Mouse (Mus musculus): ENCODE measurements at regions not wholly inside any gene's neighbourhood (a gene's known extent, or its start where the extent isn't known, plus 50 kb on each side); places are given as distances from the start of the nearest gene placed in this dataset.
"Not testable (repeated sequence)": the region's sequence is repeated elsewhere in the genome, so short reads cannot be mapped to it uniquely, and the experiment has no call there.

DNA sequence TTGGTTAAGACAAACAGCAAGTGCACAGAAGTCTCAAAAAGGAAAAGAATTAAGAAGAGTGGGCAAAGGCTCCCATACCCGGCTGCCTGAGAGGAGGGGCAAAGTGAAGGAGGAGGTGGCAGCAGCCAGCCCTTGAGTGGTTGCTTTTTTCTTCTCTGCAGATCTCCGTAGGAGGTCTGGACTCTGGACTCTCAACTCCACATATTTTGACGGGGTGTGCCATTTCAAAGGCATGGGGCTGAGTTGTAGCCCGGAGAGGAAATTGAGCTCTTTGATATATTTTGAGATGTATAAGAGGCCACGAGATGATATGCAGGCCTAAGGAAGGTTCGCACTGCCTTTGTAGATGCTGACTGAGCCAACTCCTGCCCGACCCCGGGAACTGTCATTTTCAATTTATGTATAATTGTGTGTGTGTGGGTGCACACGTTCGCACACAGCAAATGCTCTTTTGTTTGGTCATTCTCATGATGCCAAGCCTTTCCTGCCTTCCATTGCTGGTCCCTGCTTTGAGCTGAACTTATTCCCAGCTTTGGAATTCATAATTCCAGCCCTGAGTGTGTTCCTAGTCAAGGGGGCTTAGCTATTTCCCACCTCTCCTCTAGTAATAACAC is 56.4 kb downstream of the Cxcr4 start:
- in situ Hi-C loops (cut with MboI; ENCODE audit: unreplicated experiment in 2 of 2) = no loop called here

- in situ Hi-C loops (cut with MboI; ENCODE audit: unreplicated experiment in 2 of 2) = no loop called here
Measured at GRCm38 (mm10) chr1:128532632-128533031, 59.5 kb downstream of the Cxcr4 start.

GRCm38 (mm10) chr1:128529808-128530545 is 62.1 kb downstream of the Cxcr4 start:
- in situ Hi-C loops (cut with MboI; ENCODE audit: unreplicated experiment in 2 of 2) = no loop called here

DNA sequence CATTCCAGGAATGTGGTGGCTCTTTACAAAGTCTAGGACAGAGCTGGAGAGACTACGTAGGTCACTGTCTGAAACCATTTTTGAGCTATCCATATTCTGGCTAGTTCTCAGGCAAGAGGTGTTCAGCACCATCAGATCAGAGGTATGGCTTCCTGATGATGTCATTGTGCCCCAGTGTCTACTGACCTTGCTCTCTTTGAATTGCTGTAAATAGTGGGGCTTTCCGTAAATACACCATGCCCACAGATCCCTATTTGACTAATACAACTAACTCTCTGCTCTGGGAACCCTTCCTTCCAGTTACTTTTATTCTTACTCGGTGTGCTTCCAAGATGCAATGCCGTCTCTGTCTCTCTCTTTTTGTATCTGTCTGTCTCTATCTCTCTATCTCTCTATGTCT is 72.9 kb downstream of the Cxcr4 start:
- in situ Hi-C loops (cut with MboI; ENCODE audit: unreplicated experiment in 2 of 2) = loop anchor here in 1 of 2 experiments (10.0 kb wide), 1 partner anchor 144 kb away; no protein-coding TSS in a partner anchor

GRCm38 (mm10) chr1:128518514-128518913 is 73.6 kb downstream of the Cxcr4 start:
- in situ Hi-C loops (cut with MboI; ENCODE audit: unreplicated experiment in 2 of 2) = loop anchor here in 1 of 2 experiments (10.0 kb wide), 1 partner anchor 144 kb away; no protein-coding TSS in a partner anchor

GRCm38 (mm10) chr1:128517351-128517750 is 74.7 kb downstream of the Cxcr4 start:
- in situ Hi-C loops (cut with MboI; ENCODE audit: unreplicated experiment in 2 of 2) = loop anchor here in 1 of 2 experiments (10.0 kb wide), 1 partner anchor 143 kb away; no protein-coding TSS in a partner anchor

DNA sequence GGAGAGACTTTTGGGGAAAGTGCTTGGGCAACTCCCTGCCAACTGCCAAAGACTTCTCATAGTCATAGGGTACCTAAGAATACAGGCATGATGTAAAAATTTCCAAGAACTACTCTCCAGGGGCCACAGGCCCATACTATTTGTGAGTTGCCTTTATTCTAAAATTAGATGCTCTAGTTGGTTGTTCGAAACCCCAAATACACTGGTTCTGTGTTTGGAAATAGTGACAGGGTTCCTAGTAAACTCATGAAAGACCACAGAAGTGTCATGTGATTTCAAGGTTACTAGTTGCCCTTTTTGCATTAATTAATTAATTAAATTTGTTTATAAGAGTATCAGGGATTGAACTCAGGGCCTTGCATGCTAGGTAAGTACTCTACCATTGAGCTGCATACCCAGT is 77.8 kb downstream of the Cxcr4 start:
- in situ Hi-C loops (cut with MboI; ENCODE audit: unreplicated experiment in 2 of 2) = loop anchor here in 1 of 2 experiments (10.0 kb wide), 1 partner anchor 140 kb away; no protein-coding TSS in a partner anchor

GRCm38 (mm10) chr1:128513911-128514310 is 78.2 kb downstream of the Cxcr4 start:
- in situ Hi-C loops (cut with MboI; ENCODE audit: unreplicated experiment in 2 of 2) = loop anchor here in 1 of 2 experiments (10.0 kb wide), 1 partner anchor 139 kb away; no protein-coding TSS in a partner anchor

DNA sequence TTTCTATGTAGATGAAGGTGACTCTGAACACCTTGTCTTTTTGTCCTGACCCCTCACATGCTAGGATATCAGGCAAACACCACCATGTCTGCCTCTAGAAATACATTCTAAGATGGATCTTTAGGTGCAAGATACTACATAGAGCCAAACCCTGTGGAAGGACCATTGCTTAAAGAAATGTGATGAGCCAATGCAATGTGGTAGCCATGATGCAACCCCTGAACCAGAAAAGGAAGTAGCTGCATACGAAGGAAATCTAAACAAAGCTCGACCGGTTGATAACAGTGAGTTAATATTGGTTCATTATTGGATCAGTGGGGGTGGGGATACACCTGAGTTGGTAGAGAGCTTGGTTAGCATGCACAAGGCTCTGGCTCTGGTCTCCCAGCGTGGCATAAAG is 78.9 kb downstream of the Cxcr4 start:
- in situ Hi-C loops (cut with MboI; ENCODE audit: unreplicated experiment in 2 of 2) = loop anchor here in 1 of 2 experiments (10.0 kb wide), 1 partner anchor 138 kb away; no protein-coding TSS in a partner anchor

- in situ Hi-C loops (cut with MboI; ENCODE audit: unreplicated experiment in 2 of 2) = no loop called here
Measured at GRCm38 (mm10) chr1:128508816-128509461, 83.2 kb downstream of the Cxcr4 start.

GRCm38 (mm10) chr1:128506551-128507313 is 85.4 kb downstream of the Cxcr4 start:
- in situ Hi-C loops (cut with MboI; ENCODE audit: unreplicated experiment in 2 of 2) = no loop called here

DNA sequence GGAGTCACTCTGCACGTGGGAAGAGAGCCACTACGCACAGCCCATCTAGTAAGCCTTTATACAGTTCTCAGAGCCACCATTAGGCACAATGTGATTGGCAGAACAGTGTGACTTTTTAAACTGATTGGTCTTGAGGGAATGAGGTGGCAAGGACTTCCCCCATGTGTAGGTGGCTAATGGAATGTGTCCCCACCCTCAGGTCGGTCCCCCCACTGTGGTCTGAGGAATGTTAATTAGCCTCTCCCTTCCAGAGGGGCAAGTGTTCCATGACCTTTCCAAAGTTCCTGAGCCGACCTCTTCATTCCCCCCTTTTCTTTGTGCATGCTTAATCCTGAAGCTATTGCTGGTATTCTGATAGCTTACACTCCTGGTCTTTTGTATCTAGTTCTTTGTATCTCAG is 87.2 kb upstream of the Dars start:
- in situ Hi-C loops (cut with MboI; ENCODE audit: unreplicated experiment in 2 of 2) = no loop called here

GRCm38 (mm10) chr1:128498042-128498772 is 81.0 kb upstream of the Dars start:
- in situ Hi-C loops (cut with MboI; ENCODE audit: unreplicated experiment in 2 of 2) = no loop called here

DNA sequence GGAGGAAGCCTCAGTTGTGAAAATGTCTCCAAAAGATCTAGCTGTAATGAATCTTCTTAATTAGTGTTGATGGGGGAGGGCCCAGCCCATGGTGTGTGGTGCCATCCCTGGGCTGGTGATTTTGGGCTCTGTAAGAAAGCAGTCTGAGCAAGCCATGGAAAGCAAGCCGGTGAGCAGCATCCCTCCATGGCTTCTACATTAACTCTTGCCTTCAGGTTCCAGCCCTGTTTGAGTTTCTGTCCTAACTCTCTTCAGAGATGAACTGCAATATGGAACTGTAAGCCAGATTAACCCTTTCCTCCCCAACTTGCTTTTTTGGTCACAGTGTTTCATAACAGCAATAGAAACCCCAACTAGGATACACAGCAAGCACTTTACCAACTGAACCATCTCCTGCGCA is 75.1 kb upstream of the Dars start:
- in situ Hi-C loops (cut with MboI; ENCODE audit: unreplicated experiment in 2 of 2) = no loop called here

- in situ Hi-C loops (cut with MboI; ENCODE audit: unreplicated experiment in 2 of 2) = not testable (repeated sequence)
Measured at GRCm38 (mm10) chr1:128487181-128487580, 70.0 kb upstream of the Dars start.

- in situ Hi-C loops (cut with MboI; ENCODE audit: unreplicated experiment in 2 of 2) = no loop called here
Measured at GRCm38 (mm10) chr1:128478376-128478775, 61.2 kb upstream of the Dars start.

- in situ Hi-C loops (cut with MboI; ENCODE audit: unreplicated experiment in 2 of 2) = no loop called here
Measured at GRCm38 (mm10) chr1:128477653-128478052, 60.5 kb upstream of the Dars start.

DNA sequence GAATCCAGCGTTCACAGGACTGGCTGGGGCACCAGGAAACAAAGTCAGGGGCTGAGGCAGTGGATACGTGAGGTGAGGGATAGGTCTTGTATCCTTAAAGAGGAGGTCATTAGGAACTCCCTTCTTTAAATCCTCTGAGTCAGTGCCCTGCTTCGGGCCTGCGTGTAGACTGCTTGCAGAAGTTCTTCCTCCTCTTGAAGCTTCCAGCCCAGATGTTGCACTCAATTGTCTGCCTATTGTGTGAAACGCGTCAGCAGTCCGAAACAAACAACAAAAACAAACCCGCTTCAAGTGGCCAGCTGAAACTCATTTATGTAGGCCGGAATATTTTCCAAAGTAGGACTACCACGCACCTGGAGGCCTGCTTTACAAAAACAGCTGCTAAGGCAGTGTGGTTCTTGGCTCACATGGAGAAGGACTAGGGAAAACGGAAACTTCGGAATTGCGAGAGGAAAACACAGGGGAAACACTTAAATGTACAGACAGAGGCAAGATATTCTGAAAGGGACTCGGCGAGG is 55.6 kb upstream of the Dars start:
- in situ Hi-C loops (cut with MboI; ENCODE audit: unreplicated experiment in 2 of 2) = no loop called here

GRCm38 (mm10) chr1:128472022-128472712 is 55.0 kb upstream of the Dars start:
- in situ Hi-C loops (cut with MboI; ENCODE audit: unreplicated experiment in 2 of 2) = no loop called here

Data from v-Abl transformed pro-B cells (cell line).